ENCODE assay signal across 15 mouse cellular contexts in the genomic region with DNA sequence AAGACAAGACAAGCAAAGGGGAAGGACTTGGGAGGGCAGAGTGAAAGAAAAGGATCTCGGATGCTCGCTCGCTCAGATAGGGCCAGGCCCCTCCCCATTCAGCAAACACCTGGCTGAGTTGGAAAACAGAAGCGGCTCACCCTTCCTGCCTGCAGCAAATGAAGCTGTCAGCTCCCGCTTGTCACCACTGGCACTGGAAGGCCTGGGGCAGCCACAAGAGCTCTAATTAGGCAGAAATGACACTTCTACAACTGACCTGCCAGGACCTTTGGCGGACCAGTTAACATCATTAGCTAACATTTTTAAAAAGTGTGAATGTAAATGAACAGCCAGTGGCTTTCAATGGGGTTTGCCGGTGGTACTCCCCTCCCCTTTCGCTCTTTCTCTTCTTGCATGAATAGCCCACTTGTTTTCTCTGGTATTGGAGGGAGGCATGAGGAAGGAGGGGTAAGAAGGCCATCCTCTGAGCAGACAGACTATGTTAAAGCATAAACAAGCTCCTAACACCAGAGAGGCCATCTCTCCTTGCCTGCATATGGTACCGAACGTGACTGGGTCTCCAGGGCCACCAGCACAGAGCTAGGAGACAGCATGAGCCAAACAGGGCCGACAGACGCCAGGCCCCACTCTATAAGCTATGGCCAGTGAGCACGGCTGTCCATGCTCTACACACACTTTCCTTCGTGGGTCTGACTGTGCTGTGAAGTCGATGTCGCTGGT. TPM values are rescaled to one million over a fixed set of nuclear protein-coding genes. Genes with fewer than 3 reads are reported as not detected.
DNase-seq lines count a peak whose midpoint lies in the region; ATAC-seq and TF ChIP-seq lines count a peak whose summit lies in the region.
"Had no signal": no experiment of that assay in that cellular context is flagged by ENCODE, and none has a peak within 500 bp of the region (broad histone marks: within the 10 kb centered on the region; RNA-seq: fewer than 3 reads in every experiment).

No protein-coding gene starts in this region.

- intact Hi-C loops in gastrocnemius, postnatal 14 days (cut with DNase I; ENCODE audit: low total_unique reads), result no loop called here

- H3K27ac ChIP-seq in layer of hippocampus, adult 2 months, result 0 out of 2 replicates have a peak overlapping the region, but pooled peaks have one; percentile 3
- 0 out of 2 replicates have a peak overlapping the region, but pooled peaks have one; percentile 43 for H3K27ac ChIP-seq in forebrain, embryonic 15.5 days (replicated peaks)
- H3K27ac ChIP-seq in limb, embryonic 12.5 days, result peak overlapping the region; percentile 37; the same call in 1 of the 2 replicates
- H3K27ac ChIP-seq: heart, embryonic 13.5 days; liver, embryonic 15.5 days had no signal

- WGBS in forebrain, embryonic 15.5 days, result 5% methylated on average over 16 of the region's 16 CpGs
- 22% methylated on average over 16 of the region's 16 CpGs for WGBS in limb, embryonic 12.5 days

- DNase-seq in layer of hippocampus, adult 2 months (ENCODE audit: low spot score in 2 of 2), result no peak
- DNase-seq in layer of hippocampus, adult 9-10 months (ENCODE audit: low spot score), result no peak
- peak; percentile 90 for DNase-seq in retina, postnatal 1 day
- DNase-seq in gastrocnemius, postnatal 14 days, result no peak
- DNase-seq in spleen, adult 18-20 months, result no peak
- no peak for DNase-seq in cerebellum, adult 11 months
- DNase-seq: cerebellum, postnatal 14 days; gastrocnemius, postnatal 25 days had no signal

- H3K36me3 ChIP-seq in forebrain, embryonic 15.5 days, result no peaks in the 10 kb centered on the region
- no peaks in the 10 kb centered on the region for H3K36me3 ChIP-seq in limb, embryonic 12.5 days
- H3K36me3 ChIP-seq: heart, embryonic 13.5 days; liver, embryonic 15.5 days had no signal

- H3K9me3 ChIP-seq in forebrain, embryonic 15.5 days, result no peaks in the 10 kb centered on the region
- H3K9me3 ChIP-seq in limb, embryonic 12.5 days, result no peaks in the 10 kb centered on the region
- H3K9me3 ChIP-seq: heart, embryonic 13.5 days; liver, embryonic 15.5 days had no signal

- peaks cover 48% of the 10 kb centered on the region for H3K27me3 ChIP-seq in forebrain, embryonic 15.5 days
- peaks cover 45% of the 10 kb centered on the region for H3K27me3 ChIP-seq in limb, embryonic 12.5 days

- no peak overlapping the region for H3K4me3 ChIP-seq in layer of hippocampus, adult 2 months
- H3K4me3 ChIP-seq in forebrain, embryonic 15.5 days, result no peak overlapping the region
- H3K4me3 ChIP-seq in limb, embryonic 12.5 days (replicated peaks), result no peak overlapping the region
- H3K4me3 ChIP-seq: heart, embryonic 13.5 days; liver, embryonic 15.5 days had no signal

- H3K4me1 ChIP-seq in forebrain, embryonic 15.5 days, result peaks cover 31% of the 10 kb centered on the region
- H3K4me1 ChIP-seq in limb, embryonic 12.5 days (replicated peaks), result peaks cover 33% of the 10 kb centered on the region
- H3K4me1 ChIP-seq: heart, embryonic 13.5 days; liver, embryonic 15.5 days had no signal

- peak; percentile 75 for ATAC-seq in forebrain, embryonic 15.5 days (replicated peaks)
- no peak for ATAC-seq in limb, embryonic 12.5 days (ENCODE audit: insufficient number of reproducible peaks, insufficient read depth, low FRiP score, low TSS enrichment, low read depth)
- ATAC-seq: intestine, postnatal 0 days had no signal

- H3K9ac ChIP-seq in forebrain, embryonic 15.5 days (replicated peaks), result 0 out of 2 replicates have a peak overlapping the region, but pooled peaks have one; percentile 8
- H3K9ac ChIP-seq in limb, embryonic 12.5 days (replicated peaks), result no peak overlapping the region
- H3K9ac ChIP-seq: heart, embryonic 13.5 days; liver, embryonic 15.5 days had no signal

- no peak overlapping the region for H3K4me2 ChIP-seq in forebrain, embryonic 15.5 days (replicated peaks)
- 0 out of 2 replicates have a peak overlapping the region, but pooled peaks have one; percentile 6 for H3K4me2 ChIP-seq in limb, embryonic 12.5 days
- H3K4me2 ChIP-seq: heart, embryonic 13.5 days; liver, embryonic 15.5 days had no signal

- TF ChIP-seq CTCF in layer of hippocampus, adult 2 months (conservative IDR thresholded peaks at IDR 0.05), result no peak

RNA-seq across cellular contexts. Expression of gene Eno4, which starts 12.0 kb away (rescaled TPM):
- total RNA-seq in layer of hippocampus, adult 2 months (2021), result 1 to 10 TPM; 1.5 to 1.9 TPM
- 1.8 and 2.4 TPM in 2 replicates for polyA plus RNA-seq in forebrain, embryonic 15.5 days (2015; fragmentation: Nextera tagmentation; extraction: Ambion mirVana)
- 0.46 and 0.90 TPM in 2 replicates for polyA plus RNA-seq in limb, embryonic 12.5 days (2016; fragmentation: Nextera tagmentation; extraction: Ambion mirVana)
- total RNA-seq in gastrocnemius, postnatal 14 days (2021), result under 1 TPM in 1 of 2 experiments, not detected in 1; 0.10 TPM
- total RNA-seq: gastrocnemius, postnatal 25 days; megakaryocyte progenitor cell, adult 5-6 weeks had no signal
- polyA plus RNA-seq: liver, embryonic 15.5 days; small intestine, adult 2 months had no signal

RNA-seq across cellular contexts. Expression of gene Hspa12a, which starts 12.2 kb away (rescaled TPM):
- 100 to 1,000 TPM; 239 to 246 TPM for total RNA-seq in layer of hippocampus, adult 2 months (2021)
- polyA plus RNA-seq in forebrain, embryonic 15.5 days (2015; fragmentation: Nextera tagmentation; extraction: Ambion mirVana), result 44.6 and 54.4 TPM in 2 replicates
- 4.8 and 5.1 TPM in 2 replicates for polyA plus RNA-seq in limb, embryonic 12.5 days (2016; fragmentation: Nextera tagmentation; extraction: Ambion mirVana)
- total RNA-seq in gastrocnemius, postnatal 14 days (2021), result 10 to 100 TPM in 1 of 2 experiments, 1 to 10 TPM in 1; 8.6 to 13.4 TPM

Comparison
In these comparisons a context has a peak if more than half of its experiments do, and no peak if none do; other contexts are left out.
1. RNA of gene Hspa12a, which starts 12.2 kb away (total RNA-seq): 239 to 246 TPM in layer of hippocampus, adult 2 months; 8.6 to 13.4 TPM in gastrocnemius, postnatal 14 days; every median in the first group is over 10 times any median in the second.
2. Peak in every context shown above with its lines, with median percentiles within 50 percentile points of each other: H3K27ac ChIP-seq.